Mouse (Mus musculus): ENCODE measurements around the gene Hoxa4.

The Hoxa4 gene

GRCm38 (mm10) chr6:52177806-52178205 lies 13.7 kb downstream of the Hoxa4 start:
- no peak for DNase-seq

- DNase-seq = no peak
These were observed 14.4 kb downstream of the Hoxa4 start, which contains the start of gene 5730596B20Rik for GRCm38 (mm10) chr6:52177061-52177735. Gene 5730596B20Rik (plus strand): TSS chr6:52177498.

- DNase-seq = no peak
These were observed 15.2 kb downstream of the Hoxa4 start for GRCm38 (mm10) chr6:52176391-52176790.

GRCm38 (mm10) chr6:52175864-52176263 lies 15.7 kb downstream of the Hoxa4 start:
- peak; percentile 49 for DNase-seq

GRCm38 (mm10) chr6:52174968-52175751 lies 16.4 kb downstream of the Hoxa4 start:
- DNase-seq = peak; percentile 56

- no peak for DNase-seq
These were observed 17.9 kb downstream of the Hoxa4 start for GRCm38 (mm10) chr6:52173648-52174047.

- DNase-seq = peak; percentile 75
These were observed 19.1 kb downstream of the Hoxa4 start for GRCm38 (mm10) chr6:52172501-52172900.

- no peak for DNase-seq
These were observed 19.6 kb downstream of the Hoxa4 start for GRCm38 (mm10) chr6:52171938-52172337.

GRCm38 (mm10) chr6:52171331-52171730 lies 20.2 kb downstream of the Hoxa4 start:
- no peak for DNase-seq

- DNase-seq = no peak
These were observed 20.7 kb downstream of the Hoxa4 start for GRCm38 (mm10) chr6:52170898-52171223.

- DNase-seq = no peak
These were observed 21.2 kb downstream of the Hoxa4 start for GRCm38 (mm10) chr6:52170166-52170897.

- no peak for DNase-seq
These were observed 21.9 kb downstream of the Hoxa4 start for GRCm38 (mm10) chr6:52169499-52170165.

- no peak for DNase-seq
These were observed 23.1 kb downstream of the Hoxa4 start for GRCm38 (mm10) chr6:52168191-52169055.

GRCm38 (mm10) chr6:52167736-52168161 lies 23.8 kb downstream of the Hoxa4 start:
- DNase-seq = no peak

- no peak for DNase-seq
These were observed 24.4 kb downstream of the Hoxa4 start for GRCm38 (mm10) chr6:52167176-52167575.

- DNase-seq = no peak
These were observed 25.0 kb downstream of the Hoxa4 start for GRCm38 (mm10) chr6:52166431-52167077.

GRCm38 (mm10) chr6:52165441-52166370 lies 25.8 kb downstream of the Hoxa4 start:
- DNase-seq = no peak

- no peak for DNase-seq
These were observed 26.7 kb downstream of the Hoxa4 start, which contains the start of gene Hoxa2 for GRCm38 (mm10) chr6:52164626-52165440. Gene Hoxa2 (minus strand): TSS chr6:52164831.

- no peak for DNase-seq
These were observed 27.4 kb downstream of the Hoxa4 start for GRCm38 (mm10) chr6:52164051-52164625.

Measured in liver (tissue).